Mouse (Mus musculus): ENCODE measurements around the gene Wsb2. TPM values are rescaled to one million over a fixed set of nuclear protein-coding genes. Genes with fewer than 3 reads are reported as not detected.
"Not testable (repeated sequence)": the region's sequence is repeated elsewhere in the genome, so short reads cannot be mapped to it uniquely, and the experiment has no call there.

The Wsb2 gene
- polyA plus RNA-seq, 1 experiment from 2014 or later: 79.6 TPM

- Histone ChIP-seq H3K27ac (no peak overlapping the region), H3K4me3 (no peak overlapping the region), H3K4me1 (no peaks in the 10 kb centered on the region; the same call in 1 of the 2 replicates), H3K36me3 (peaks cover 22% of the 10 kb centered on the region), H3K27me3 (ENCODE audit: insufficient read depth, poor library complexity, severe bottlenecking) (no peaks in the 10 kb centered on the region), H3K9me3 (no peaks in the 10 kb centered on the region)
- no peak for DNase-seq (ENCODE audit: low spot score)
- 72% methylated on average over 6 of the region's 6 CpGs for WGBS
Observed at GRCm38 (mm10) chr5:117341896-117342295, 15.2 kb upstream of the Wsb2 start.

DNA sequence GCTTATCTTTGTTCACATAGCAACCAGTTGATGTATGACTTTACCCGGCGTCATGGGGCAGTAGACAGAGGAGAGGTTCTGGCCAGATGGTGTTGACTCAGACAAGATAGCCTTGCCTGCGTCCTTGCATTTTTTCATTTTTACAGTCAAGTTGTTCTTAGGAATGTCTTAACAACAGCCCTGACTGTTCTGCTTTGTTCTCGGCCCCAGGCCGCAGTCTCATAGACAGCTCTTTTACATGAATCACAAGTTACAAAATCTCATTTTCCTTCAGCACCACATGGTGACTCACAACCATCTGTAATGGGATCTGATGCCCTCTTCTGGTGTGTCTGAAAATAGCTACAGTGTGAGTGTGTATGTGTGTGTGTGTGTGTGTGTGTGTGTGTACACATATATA lies 12.6 kb upstream of the Wsb2 start:
- DNase-seq (ENCODE audit: low spot score); H3K27ac ChIP-seq; H3K9me3 ChIP-seq; H3K27me3 ChIP-seq (ENCODE audit: insufficient read depth, poor library complexity, severe bottlenecking); H3K4me1 ChIP-seq; H3K4me3 ChIP-seq: not testable (repeated sequence)
- WGBS: 79% methylated on average over 5 of the region's 5 CpGs
- H3K36me3 ChIP-seq: peaks cover 23% of the 10 kb centered on the region

- 74% methylated on average over 5 of the region's 5 CpGs for WGBS
Observed at GRCm38 (mm10) chr5:117345432-117345976, 11.6 kb upstream of the Wsb2 start.

GRCm38 (mm10) chr5:117346281-117346680 lies 10.8 kb upstream of the Wsb2 start:
- Histone ChIP-seq H3K9me3 (0 out of 2 replicates have a peak, but pooled peaks cover 3% of the 10 kb centered on the region), H3K4me1 (no peaks in the 10 kb centered on the region), H3K27me3 (ENCODE audit: insufficient read depth, poor library complexity, severe bottlenecking) (no peaks in the 10 kb centered on the region), H3K4me3 (no peak overlapping the region), H3K27ac (no peak overlapping the region), H3K36me3 (peaks cover 21% of the 10 kb centered on the region)
- WGBS: 61% methylated on average over 3 of the region's 3 CpGs
- DNase-seq (ENCODE audit: low spot score): no peak

More at GRCm38 (mm10) chr5:117345432-117345976, 11.6 kb upstream of the Wsb2 start:
- Histone ChIP-seq H3K4me1 (no peaks in the 10 kb centered on the region; the same call in 1 of the 2 replicates), H3K27ac (no peak overlapping the region), H3K27me3 (ENCODE audit: insufficient read depth, poor library complexity, severe bottlenecking) (no peaks in the 10 kb centered on the region), H3K4me3 (no peak overlapping the region), H3K36me3 (peaks cover 21% of the 10 kb centered on the region), H3K9me3 (0 out of 2 replicates have a peak, but pooled peaks cover 3% of the 10 kb centered on the region)
- DNase-seq (ENCODE audit: low spot score): no peak

DNA sequence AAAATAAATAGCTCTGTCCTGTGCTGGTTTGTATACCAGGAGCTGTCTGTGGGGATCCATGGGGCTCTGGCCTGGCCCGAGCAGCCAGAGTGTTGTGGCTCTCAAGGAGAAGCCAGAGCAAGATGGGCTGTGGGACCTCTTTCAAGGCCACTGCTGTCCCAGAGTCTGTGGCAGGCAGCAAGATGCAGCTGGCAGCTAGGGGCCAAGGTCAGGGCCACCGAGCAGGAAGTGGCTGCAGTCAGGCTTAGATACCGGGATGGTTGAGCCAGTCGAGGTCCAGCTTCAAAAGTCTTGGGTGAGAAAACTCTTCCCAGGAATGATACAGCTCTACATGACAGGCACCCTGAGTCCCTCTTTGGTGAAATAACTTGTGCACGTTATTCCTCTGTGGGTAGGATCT lies 10.1 kb upstream of the Wsb2 start:
- no peak overlapping the region for H3K4me3 ChIP-seq
- DNase-seq (ENCODE audit: low spot score): no peak
- 0 out of 2 replicates have a peak, but pooled peaks cover 3% of the 10 kb centered on the region for H3K9me3 ChIP-seq
- no peaks in the 10 kb centered on the region for H3K4me1 ChIP-seq
- H3K27me3 ChIP-seq (ENCODE audit: insufficient read depth, poor library complexity, severe bottlenecking): no peaks in the 10 kb centered on the region
- no peak overlapping the region for H3K27ac ChIP-seq
- WGBS: 73% methylated on average over 5 of the region's 5 CpGs
- H3K36me3 ChIP-seq: peaks cover 21% of the 10 kb centered on the region

GRCm38 (mm10) chr5:117347838-117348237 lies 9.3 kb upstream of the Wsb2 start:
- no peaks in the 10 kb centered on the region for H3K27me3 ChIP-seq (ENCODE audit: insufficient read depth, poor library complexity, severe bottlenecking)
- H3K4me1 ChIP-seq: no peaks in the 10 kb centered on the region
- 93% methylated on average over 2 of the region's 2 CpGs for WGBS
- H3K27ac ChIP-seq: no peak overlapping the region
- no peak for DNase-seq (ENCODE audit: low spot score)
- H3K36me3 ChIP-seq: peaks cover 21% of the 10 kb centered on the region
- 0 out of 2 replicates have a peak, but pooled peaks cover 3% of the 10 kb centered on the region for H3K9me3 ChIP-seq
- H3K4me3 ChIP-seq: no peak overlapping the region

GRCm38 (mm10) chr5:117348279-117348678 lies 8.8 kb upstream of the Wsb2 start:
- peak; percentile 90 for DNase-seq (ENCODE audit: low spot score)
- H3K27me3 ChIP-seq (ENCODE audit: insufficient read depth, poor library complexity, severe bottlenecking): no peaks in the 10 kb centered on the region
- WGBS: 29% methylated on average over 19 of the region's 19 CpGs
- peak overlapping the region; percentile 19; the same call in 1 of the 2 replicates for H3K4me3 ChIP-seq
- H3K27ac ChIP-seq: no peak overlapping the region
- H3K9me3 ChIP-seq: 0 out of 2 replicates have a peak, but pooled peaks cover 3% of the 10 kb centered on the region
- no peaks in the 10 kb centered on the region for H3K4me1 ChIP-seq
- peaks cover 21% of the 10 kb centered on the region for H3K36me3 ChIP-seq

DNA sequence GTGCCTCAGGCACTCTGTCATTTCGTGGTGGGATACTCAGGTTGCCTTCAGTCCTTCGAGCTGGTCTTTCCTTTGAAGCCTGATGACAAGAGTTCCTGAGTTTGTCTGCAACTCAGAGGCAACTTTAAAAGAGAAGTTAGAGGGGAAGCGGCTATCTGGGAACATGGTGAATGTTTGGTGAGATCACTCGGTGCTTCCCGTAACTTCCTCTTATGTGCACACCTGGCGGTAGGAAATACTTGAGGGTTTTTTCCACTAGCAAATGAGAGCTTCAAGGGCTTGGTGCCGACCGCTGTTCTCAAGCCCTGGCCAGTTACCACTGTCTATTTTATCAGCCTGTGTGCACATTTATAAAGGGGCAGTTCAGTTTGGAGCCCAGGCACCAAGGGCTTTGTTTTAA lies 3.0 kb upstream of the Wsb2 start:
- no peak for DNase-seq (ENCODE audit: low spot score)
- no peaks in the 10 kb centered on the region for H3K27me3 ChIP-seq (ENCODE audit: insufficient read depth, poor library complexity, severe bottlenecking)
- H3K4me1 ChIP-seq: peaks cover 25% of the 10 kb centered on the region
- H3K36me3 ChIP-seq: peaks cover 5% of the 10 kb centered on the region; the same call in 1 of the 2 replicates
- no peaks in the 10 kb centered on the region for H3K9me3 ChIP-seq
- WGBS: 68% methylated on average over 8 of the region's 8 CpGs
- H3K4me3 ChIP-seq: no peak overlapping the region
- no peak overlapping the region for H3K27ac ChIP-seq

DNA sequence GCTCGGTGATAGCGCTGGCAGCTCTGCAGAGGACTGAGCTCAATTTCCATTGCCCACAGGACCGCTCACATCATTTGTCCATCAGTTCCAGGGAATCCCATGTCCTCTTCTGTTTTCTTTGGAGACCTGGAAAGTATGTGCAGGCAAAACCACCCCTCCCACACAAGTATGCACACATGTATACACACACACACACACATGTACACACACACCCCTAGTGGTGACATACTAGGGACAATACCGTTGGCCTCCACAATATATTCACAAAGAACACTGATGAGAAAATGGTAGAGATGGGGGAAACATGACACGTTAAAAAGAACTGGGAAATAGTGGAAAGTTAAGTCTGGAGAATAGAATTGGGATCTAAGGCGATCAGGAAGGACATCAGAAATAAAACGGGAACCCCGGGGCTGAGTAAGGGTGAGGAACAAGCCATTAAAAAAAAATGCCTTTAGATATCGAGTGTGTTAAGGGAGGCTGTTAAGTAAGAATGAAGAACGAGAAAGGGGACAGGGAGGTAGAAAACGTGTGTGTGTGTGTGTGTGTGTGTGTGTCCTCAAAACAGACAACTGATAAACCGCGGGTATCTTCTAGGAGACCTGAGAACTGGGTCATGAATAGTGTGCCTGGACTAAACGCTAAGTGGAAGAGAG lies 1.3 kb upstream of the Wsb2 start:
- DNase-seq (ENCODE audit: low spot score): no peak
- H3K9me3 ChIP-seq: no peaks in the 10 kb centered on the region
- peaks cover 41% of the 10 kb centered on the region for H3K4me1 ChIP-seq
- WGBS: 41% methylated on average over 14 of the region's 14 CpGs
- H3K36me3 ChIP-seq: no peaks in the 10 kb centered on the region
- H3K4me3 ChIP-seq: peak overlapping the region; percentile 97
- H3K27ac ChIP-seq: peak overlapping the region; percentile 96
- no peaks in the 10 kb centered on the region for H3K27me3 ChIP-seq (ENCODE audit: insufficient read depth, poor library complexity, severe bottlenecking)

DNA sequence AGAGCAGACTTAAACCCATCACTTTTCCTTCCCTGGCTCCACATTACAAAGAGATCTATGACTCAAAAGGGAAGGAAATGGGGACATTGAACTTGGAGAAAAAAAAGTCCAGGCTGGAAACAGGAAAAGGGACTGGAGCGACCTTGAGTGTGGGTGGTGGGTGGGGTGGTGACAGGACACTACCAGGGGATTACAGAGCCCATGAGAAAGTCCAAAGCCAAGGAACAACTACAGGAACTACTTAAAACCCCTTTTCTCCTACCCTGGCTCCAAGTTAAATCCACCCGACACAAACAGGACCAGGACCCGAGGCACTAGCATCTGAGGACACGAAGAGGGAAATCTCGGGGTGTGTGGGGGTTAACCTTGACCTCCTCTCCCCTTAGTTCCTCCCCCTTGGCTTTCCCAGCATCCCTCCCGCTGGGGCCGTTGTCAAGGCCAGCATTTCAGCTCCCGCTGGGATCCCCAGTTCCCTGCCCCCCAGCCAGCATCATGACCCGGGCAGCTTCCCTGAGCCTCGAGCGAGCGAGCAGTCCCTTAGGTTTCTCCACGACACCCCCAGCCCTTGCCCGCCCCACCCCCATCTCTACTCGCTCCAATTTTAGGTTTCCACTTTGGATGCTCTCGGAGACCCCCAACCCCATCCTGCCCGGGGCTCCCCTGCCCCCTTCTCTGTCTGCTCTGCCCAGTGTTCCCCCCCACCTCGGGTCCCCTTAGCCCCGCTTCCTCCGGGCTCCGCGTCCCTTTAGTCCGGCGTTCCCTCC lies 557 bp upstream of the Wsb2 start:
- no peaks in the 10 kb centered on the region for H3K27me3 ChIP-seq (ENCODE audit: insufficient read depth, poor library complexity, severe bottlenecking)
- H3K4me3 ChIP-seq: peak overlapping the region; percentile 97
- H3K9me3 ChIP-seq: no peaks in the 10 kb centered on the region
- H3K27ac ChIP-seq: peak overlapping the region; percentile 96
- peaks cover 48% of the 10 kb centered on the region for H3K4me1 ChIP-seq
- DNase-seq (ENCODE audit: low spot score): peak; percentile 83
- 0% methylated on average over 23 of the region's 24 CpGs for WGBS
- no peaks in the 10 kb centered on the region for H3K36me3 ChIP-seq

DNA sequence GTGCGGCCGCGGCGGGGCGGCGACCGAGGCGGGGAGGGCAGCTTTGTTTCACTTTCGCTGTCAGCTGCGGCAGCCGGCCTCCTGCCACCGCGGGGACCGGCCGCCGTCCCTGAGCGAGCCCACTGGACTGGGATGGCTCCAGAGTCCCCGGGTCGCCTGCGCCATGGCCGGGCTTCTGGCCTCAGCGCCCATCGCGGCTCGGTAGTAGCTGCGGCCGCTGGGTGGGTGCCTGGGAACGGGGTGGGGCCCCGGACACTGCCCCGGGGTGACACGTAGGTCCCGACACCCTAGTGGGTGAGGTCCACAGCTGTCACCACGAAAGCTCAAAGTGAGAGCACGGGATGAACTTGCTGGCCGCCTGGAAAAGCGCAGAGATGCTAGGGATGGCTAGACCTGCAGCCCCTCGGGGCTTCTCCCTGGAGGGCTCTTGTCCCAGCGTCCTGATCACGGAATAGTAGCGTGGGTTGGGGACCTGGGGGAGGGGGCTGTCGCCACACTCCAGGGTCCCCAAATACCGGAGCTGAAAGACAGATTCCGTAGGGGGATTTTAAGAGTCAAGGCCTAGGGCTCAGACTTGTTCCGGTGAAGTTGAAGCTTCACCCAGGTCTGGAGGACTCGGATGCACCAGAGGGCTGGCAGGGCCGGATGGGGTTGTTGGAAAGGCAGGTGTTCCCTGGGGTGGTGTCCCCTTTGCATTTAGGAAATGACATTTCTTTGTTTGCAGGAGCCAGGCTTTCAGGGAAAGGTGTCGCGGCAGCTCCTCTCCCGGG lies 559 bp downstream of the Wsb2 start:
- no peak for DNase-seq (ENCODE audit: low spot score)
- WGBS: 1% methylated on average over 46 of the region's 49 CpGs
- no peaks in the 10 kb centered on the region for H3K9me3 ChIP-seq
- H3K36me3 ChIP-seq: no peaks in the 10 kb centered on the region
- peaks cover 58% of the 10 kb centered on the region for H3K4me1 ChIP-seq
- H3K27ac ChIP-seq: peak overlapping the region; percentile 96
- no peaks in the 10 kb centered on the region for H3K27me3 ChIP-seq (ENCODE audit: insufficient read depth, poor library complexity, severe bottlenecking)
- peak overlapping the region; percentile 97 for H3K4me3 ChIP-seq

DNA sequence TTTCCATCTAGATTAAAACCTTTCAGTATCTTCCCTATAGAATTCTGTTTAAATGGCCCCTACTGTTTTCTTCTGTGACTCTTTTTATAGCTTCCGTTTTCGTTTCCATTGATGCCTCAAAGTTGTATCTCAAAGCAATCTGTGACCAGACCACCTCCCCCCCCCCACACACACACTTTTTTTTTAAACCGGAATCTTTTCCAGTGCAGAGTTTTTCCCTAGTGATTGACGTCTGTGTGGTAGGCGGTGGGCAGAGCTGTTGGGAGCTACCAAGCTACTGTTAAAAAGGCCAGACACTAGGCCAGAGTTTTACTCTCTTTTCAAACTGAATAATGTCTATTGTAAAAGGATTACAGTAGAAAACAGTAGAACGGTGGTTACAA lies 1.1 kb downstream of the Wsb2 start:
- no peaks in the 10 kb centered on the region for H3K9me3 ChIP-seq
- no peaks in the 10 kb centered on the region for H3K36me3 ChIP-seq
- WGBS: 11% methylated on average over 6 of the region's 6 CpGs
- no peaks in the 10 kb centered on the region for H3K27me3 ChIP-seq (ENCODE audit: insufficient read depth, poor library complexity, severe bottlenecking)
- DNase-seq (ENCODE audit: low spot score): no peak
- peaks cover 64% of the 10 kb centered on the region for H3K4me1 ChIP-seq
- peak overlapping the region; percentile 97 for H3K4me3 ChIP-seq
- H3K27ac ChIP-seq: peak overlapping the region; percentile 96

Measured in heart, embryonic 10.5 days (tissue).